Mouse (Mus musculus) ES-E14 (cell line): ENCODE data around the gene Mfrp. TPM values are rescaled to one million over a fixed set of nuclear protein-coding genes. Genes with fewer than 3 reads are reported as not detected.

Source experiments
- DNase-seq: peaks from one replicate; pipeline ENCODE4 v3.0.0-alpha.2; 2013; ENCODE audit warnings: low read depth, low spot score
- H3K27ac ChIP-seq: 2 replicates; pipeline ENCODE4 v1.5.1; 2012; ENCODE audit warnings: low read depth, mild to moderate bottlenecking, low read length, moderate library complexity, mixed read lengths; ENCODE audit not compliant: poor library complexity, insufficient read depth, severe bottlenecking
- H3K36me3 ChIP-seq: 2 replicates; pipeline ENCODE4 v1.6.1; 2012; ENCODE audit warnings: mild to moderate bottlenecking, low read length, moderate library complexity, mixed read lengths; ENCODE audit not compliant: control insufficient read depth, poor library complexity, insufficient read depth, severe bottlenecking
- H3K4me1 ChIP-seq, 2 experiments: fragments of 150-350 bp in 1 of 2; sonication (generic) in 1 of 2; 2 replicates each; pipeline ENCODE4 v1.6.1; 2012; ENCODE audit warnings: low read length in 2 of 2, mild to moderate bottlenecking in 1 of 2, mixed read lengths in 1 of 2; ENCODE audit not compliant: control insufficient read depth in 2 of 2, insufficient read depth in 2 of 2, poor library complexity in 1 of 2
- H3K4me3 ChIP-seq, 2 experiments: fragments of 150-350 bp in 1 of 2; sonication (generic) in 1 of 2; 2 replicates each; pipeline ENCODE4 v1.5.1; 2012; ENCODE audit warnings: low read length in 2 of 2, low read depth in 1 of 2, mild to moderate bottlenecking in 1 of 2, mixed read lengths in 1 of 2; ENCODE audit not compliant: insufficient read depth in 1 of 2, poor library complexity in 1 of 2, severe bottlenecking in 1 of 2
- H3K9ac ChIP-seq: 2 replicates; pipeline ENCODE4 v1.6.1; 2012; ENCODE audit warnings: low read depth, mild to moderate bottlenecking, low read length, mixed read lengths; ENCODE audit not compliant: poor library complexity, insufficient read depth, severe bottlenecking
- H3K9me3 ChIP-seq: fragments of 150-350 bp; sonication (generic); 2 replicates; pipeline ENCODE4 v1.6.1; 2012; ENCODE audit warnings: low read depth, mild to moderate bottlenecking, low read length; ENCODE audit not compliant: control insufficient read depth, insufficient read depth
- CHD2 ChIP-seq: IDR thresholded peaks from 2 replicates; pipeline ENCODE4 v1.6.1; 2014; ENCODE audit warnings: mild to moderate bottlenecking, low read depth, low read length, inconsistent platforms
- HCFC1 ChIP-seq: IDR thresholded peaks from 2 replicates; pipeline ENCODE4 v1.6.1; 2012; ENCODE audit warnings: low read length, inconsistent platforms, borderline replicate concordance; ENCODE audit not compliant: insufficient read depth
- MAFK ChIP-seq: IDR thresholded peaks from 2 replicates; pipeline ENCODE4 v1.6.1; 2014; ENCODE audit warnings: mild to moderate bottlenecking, low read depth, low read length, inconsistent platforms; ENCODE audit not compliant: insufficient read depth
- ZC3H11A ChIP-seq: IDR thresholded peaks from 2 replicates; pipeline ENCODE4 v1.6.1; 2012; ENCODE audit warnings: low read depth, mild to moderate bottlenecking, inconsistent platforms, low read length, borderline replicate concordance
- ZNF384 ChIP-seq: IDR thresholded peaks from 2 replicates; pipeline ENCODE4 v1.6.1; 2012; ENCODE audit warnings: low read depth, low read length, inconsistent platforms
- in situ Hi-C, 2 experiments: fragments of 600-800 bp; cut with MboI; formaldehyde crosslinking; loops; one replicate each; pipeline ENCODE4 v1.15.1; 2025; ENCODE audit warnings: low sequenced_read_pairs in 2 of 2, inconsistent platforms in 1 of 2; ENCODE audit not compliant: unreplicated experiment in 2 of 2
- total RNA-seq: library from RNA; depleted of rRNA; stranded (reverse); fragments of 300-350 nt; gene quantifications from 2 replicates; pipeline ENCODE4 v1.2.3, GENCODE M21; 2012

Gene Mfrp
- total RNA-seq, 1 experiment: 0.09 TPM

- DNase-seq: no peak
- in situ Hi-C loops: no loop called here
Observed at GRCm38 (mm10) chr9:44078955-44079756, 22.4 kb upstream of the Mfrp start.

GRCm38 (mm10) chr9:44079997-44080780 is 21.3 kb upstream of the Mfrp start:
- H3K4me3 ChIP-seq: no peak overlapping the region
- no peaks in the 10 kb centered on the region for H3K9me3 ChIP-seq
- H3K27ac ChIP-seq: no peak overlapping the region
- no peak for TF ChIP-seq ZNF384
- TF ChIP-seq ZC3H11A: no peak
- H3K4me1 ChIP-seq: peaks cover 4 to 10% of the 10 kb centered on the region in 2 experiments; a peak in 2 of 4 replicates
- H3K9ac ChIP-seq: no peak overlapping the region
- H3K36me3 ChIP-seq: no peaks in the 10 kb centered on the region
- DNase-seq: no peak
- in situ Hi-C loops: no loop called here

More at GRCm38 (mm10) chr9:44078955-44079756, 22.4 kb upstream of the Mfrp start:
- 0 out of 2 replicates have a peak, but pooled peaks have one; percentile 24 for TF ChIP-seq MAFK
- TF ChIP-seq HCFC1: no peak
- H3K4me3 ChIP-seq: no peak overlapping the region
- no peaks in the 10 kb centered on the region for H3K9me3 ChIP-seq
- H3K27ac ChIP-seq: no peak overlapping the region
- no peaks in the 10 kb centered on the region for H3K36me3 ChIP-seq
- H3K4me1 ChIP-seq: peaks cover 2 to 10% of the 10 kb centered on the region in 2 experiments; a peak in 2 of 4 replicates
- no peak overlapping the region for H3K9ac ChIP-seq

GRCm38 (mm10) chr9:44080953-44081352 is 20.6 kb upstream of the Mfrp start:
- no peak for TF ChIP-seq HCFC1
- no peak for TF ChIP-seq CHD2
- no peak for TF ChIP-seq ZNF384
- no peak for TF ChIP-seq MAFK
- Histone ChIP-seq H3K9me3 (no peaks in the 10 kb centered on the region), H3K9ac (no peak overlapping the region), H3K36me3 (no peaks in the 10 kb centered on the region), H3K4me3 (no peak overlapping the region), H3K4me1 (peaks cover 4 to 8% of the 10 kb centered on the region in 2 experiments; a peak in 2 of 4 replicates), H3K27ac (no peak overlapping the region)
- in situ Hi-C loops: no loop called here
- DNase-seq: no peak

- DNase-seq: no peak
- peaks cover 4 to 8% of the 10 kb centered on the region in 2 experiments; a peak in 2 of 4 replicates for H3K4me1 ChIP-seq
Observed at GRCm38 (mm10) chr9:44081581-44081980, 19.9 kb upstream of the Mfrp start.

More at GRCm38 (mm10) chr9:44081581-44081980, 19.9 kb upstream of the Mfrp start:
- Histone ChIP-seq H3K27ac (no peak overlapping the region), H3K9me3 (no peaks in the 10 kb centered on the region), H3K4me3 (no peak overlapping the region), H3K9ac (no peak overlapping the region), H3K36me3 (no peaks in the 10 kb centered on the region)
- TF ChIP-seq CHD2: no peak
- no peak for TF ChIP-seq ZC3H11A
- no peak for TF ChIP-seq ZNF384
- no peak for TF ChIP-seq HCFC1
- TF ChIP-seq MAFK: no peak
- in situ Hi-C loops: no loop called here
